Mouse (Mus musculus) left cerebral cortex, postnatal 25 days (tissue): ENCODE data around the gene Fam19a1. TPM values are rescaled to one million over a fixed set of nuclear protein-coding genes. Genes with fewer than 3 reads are reported as not detected.

Experiments
- DNase-seq, 2 experiments: peaks; one replicate each; pipeline ENCODE4 v3.0.0; 2022; ENCODE audit warnings: low spot score in 2 of 2, mixed read lengths in 1 of 2
- intact Hi-C: fragments of 180-260 bp; cut with DNase I; formaldehyde crosslinking; loops from one replicate; pipeline ENCODE4 v1.15.1; 2025
- total RNA-seq, 2 experiments: library from RNA; stranded (reverse); gene quantifications; 2 replicates each; pipeline ENCODE4 v1.2.3; 2021

Fam19a1 gene
- total RNA-seq, 2 experiments from 2014 or later: 82.9 to 85.4 TPM

DNA sequence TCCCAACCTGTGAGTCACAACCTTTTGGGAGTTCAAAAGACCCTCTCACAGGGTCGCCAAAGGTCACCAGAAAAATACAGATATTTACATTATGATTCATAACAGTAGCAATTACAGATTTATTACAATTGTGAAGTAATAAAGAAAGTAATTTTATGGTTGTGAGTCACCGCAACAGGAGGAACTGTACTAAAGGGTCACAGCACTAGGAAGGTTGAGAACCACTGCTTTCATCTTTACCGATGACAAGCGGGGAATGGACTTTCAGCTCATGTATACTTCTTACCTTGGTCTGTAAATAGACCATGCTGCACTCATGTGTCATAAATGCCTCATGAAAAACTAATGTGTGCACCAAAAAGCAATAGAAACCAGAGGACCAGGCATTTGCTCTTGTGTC lies 474.5 kb downstream of the Fam19a1 start:
- no peak for DNase-seq
- intact Hi-C loops: no loop called here

- intact Hi-C loops: no loop called here
- DNase-seq: no peak
Observed at GRCm38 (mm10) chr6:96593031-96593430, 480.1 kb downstream of the Fam19a1 start.

DNA sequence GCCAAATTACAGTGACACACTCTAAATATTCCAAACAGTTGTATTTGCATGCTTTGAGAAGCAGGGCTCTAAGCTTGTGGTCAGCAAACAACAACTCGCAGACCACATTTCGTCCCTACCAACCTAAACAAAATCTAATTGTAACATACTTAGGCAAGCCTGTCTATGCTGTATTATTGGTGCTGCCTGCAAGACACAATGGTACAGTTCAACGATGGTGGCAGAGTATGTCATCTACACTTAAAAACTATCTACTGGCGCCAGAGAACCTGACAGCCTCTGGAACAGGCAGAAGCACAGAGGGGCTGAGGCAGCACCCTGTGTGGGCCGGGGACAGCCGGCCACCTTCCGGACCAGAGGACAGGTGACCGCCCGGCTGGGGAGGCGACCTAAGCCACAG lies 482.2 kb downstream of the Fam19a1 start:
- intact Hi-C loops: no loop called here
- no peak for DNase-seq

DNA sequence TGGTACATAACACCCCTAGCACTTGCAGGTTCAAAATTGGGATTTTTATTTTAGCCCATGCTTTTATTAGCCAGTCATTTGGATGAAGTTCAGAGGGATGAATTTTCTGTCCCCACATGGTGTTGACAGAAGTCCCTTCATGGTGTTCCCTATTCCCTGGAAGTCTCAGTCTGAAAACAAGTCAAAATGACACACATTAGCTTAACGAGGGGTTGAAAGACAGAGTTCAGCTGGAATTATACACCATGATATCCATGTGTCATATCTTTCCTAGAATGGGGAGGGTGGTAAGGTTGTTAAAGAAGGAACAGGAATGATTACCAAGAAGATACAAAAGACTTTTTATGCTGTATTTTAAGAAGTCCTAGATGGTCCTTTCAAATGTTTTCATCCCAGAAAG lies 511.2 kb downstream of the Fam19a1 start:
- no peak for DNase-seq
- intact Hi-C loops: no loop called here

- no peak for DNase-seq
- intact Hi-C loops: no loop called here
Observed at GRCm38 (mm10) chr6:96631518-96631917, 518.6 kb downstream of the Fam19a1 start.

- intact Hi-C loops: no loop called here
- DNase-seq: peak in 1 of 2 experiments; percentile 59
Observed at GRCm38 (mm10) chr6:96632243-96632642, 519.3 kb downstream of the Fam19a1 start.

- intact Hi-C loops: no loop called here
- no peak for DNase-seq
Observed at GRCm38 (mm10) chr6:96635663-96636062, 522.7 kb downstream of the Fam19a1 start.

DNA sequence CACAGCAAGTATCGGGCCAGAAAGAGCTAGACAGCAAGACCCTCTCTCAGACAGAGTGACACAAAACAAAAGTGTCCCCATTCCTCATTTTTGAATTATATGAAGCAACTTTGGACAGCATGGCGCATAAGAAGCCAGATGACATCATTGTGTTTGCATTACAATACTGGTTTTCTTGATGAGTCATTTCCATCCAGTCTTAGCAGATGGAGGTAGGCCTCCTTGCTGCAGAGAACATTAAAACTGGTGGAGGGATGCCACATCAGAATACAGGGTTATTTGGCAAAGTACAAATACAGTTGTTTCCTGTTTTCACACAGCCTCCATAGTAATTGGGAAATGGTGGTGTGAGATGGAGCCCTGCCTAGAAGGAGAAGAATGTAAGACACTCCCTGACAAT lies 535.8 kb downstream of the Fam19a1 start:
- peak in 1 of 2 experiments; percentile 53 for DNase-seq
- intact Hi-C loops: no loop called here

DNA sequence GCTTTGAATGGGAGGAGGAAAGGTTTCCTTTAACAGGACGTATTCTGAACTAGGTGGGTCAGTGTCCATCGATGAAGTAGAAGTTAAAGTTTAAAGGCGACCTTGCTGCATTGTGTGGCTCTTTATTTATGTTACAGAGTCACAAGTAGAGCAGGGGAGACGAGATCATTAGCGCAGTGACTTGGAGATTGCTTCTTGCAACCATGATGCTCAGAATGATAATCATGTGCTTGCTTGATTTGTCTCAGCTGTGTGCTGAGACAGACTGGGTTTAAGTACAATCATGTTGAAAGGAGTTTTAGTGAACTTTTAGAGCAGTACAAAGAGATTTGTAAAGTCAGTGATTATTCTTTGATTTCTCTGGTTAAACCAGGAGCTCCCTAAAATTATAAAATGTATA lies 536.3 kb downstream of the Fam19a1 start:
- intact Hi-C loops: no loop called here
- DNase-seq: no peak

DNA sequence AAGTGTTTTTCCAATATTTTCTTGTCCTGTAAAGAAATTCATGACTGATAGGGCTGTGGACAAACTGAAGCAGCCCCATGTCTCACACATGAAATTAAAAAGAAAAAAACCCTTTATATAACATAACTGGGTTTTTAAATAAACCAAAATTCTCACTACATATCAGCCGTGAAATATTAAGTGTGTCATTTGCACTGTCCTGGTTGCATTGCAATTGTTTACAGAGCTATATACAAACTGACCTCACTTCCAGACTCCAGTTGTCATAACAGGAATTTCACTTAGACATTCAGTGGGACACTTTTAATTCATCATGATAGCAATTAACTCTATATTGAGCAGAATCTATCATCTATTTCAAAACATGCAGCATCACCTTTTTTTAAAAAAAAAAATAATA lies 553.4 kb downstream of the Fam19a1 start:
- intact Hi-C loops: no loop called here
- DNase-seq: no peak

GRCm38 (mm10) chr6:96677813-96678212 lies 564.9 kb downstream of the Fam19a1 start:
- intact Hi-C loops: no loop called here
- DNase-seq: no peak

Other genes starting within 250 kb of the Fam19a1 start
- gene 1700123L14Rik, start 53.1 kb downstream of the Fam19a1 start, total RNA-seq: not detected